In the genomic region with DNA sequence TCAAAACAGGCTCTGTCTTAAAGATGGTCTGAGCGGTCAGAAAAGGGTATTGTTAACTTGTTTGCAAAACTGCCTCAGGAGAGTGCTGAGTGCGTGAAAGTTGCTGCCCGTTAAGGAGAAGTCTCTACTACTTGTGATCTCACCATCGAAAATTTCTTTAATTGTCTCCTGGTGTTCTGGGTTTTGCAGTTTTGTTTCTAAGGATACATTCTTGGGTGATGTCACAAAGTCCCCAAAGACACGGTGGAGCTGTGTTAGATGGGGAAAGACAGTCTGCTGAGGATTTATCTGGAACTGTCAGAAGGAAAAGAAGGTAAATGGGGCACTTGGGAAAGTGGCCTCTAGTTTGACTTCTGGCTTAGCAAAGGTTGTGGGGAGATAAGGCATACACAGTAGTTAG, we compare ENCODE assay signal across 11 mouse cellular contexts.
DNase-seq lines count a peak whose midpoint lies in the region; ATAC-seq and TF ChIP-seq lines count a peak whose summit lies in the region.
"Had no signal": no experiment of that assay in that cellular context is flagged by ENCODE, and none has a peak within 500 bp of the region (broad histone marks: within the 10 kb centered on the region; RNA-seq: fewer than 3 reads in every experiment).

No protein-coding gene starts in this region.

- no peak for DNase-seq in lung, adult 18-20 months
- peak; percentile 30 for DNase-seq in embryonic facial prominence, embryonic 11.5 days (ENCODE audit: low spot score)
- no peak for DNase-seq in limb, embryonic 10.5 days (ENCODE audit: low spot score)
- no peak for DNase-seq in stomach, postnatal 0 days (ENCODE audit: low spot score)
- DNase-seq in right cerebral cortex, postnatal 25 days = no peak
- DNase-seq in cerebellum, postnatal 25 days = no peak
- DNase-seq: kidney, adult 9 months; left cerebral cortex, postnatal 4 days had no signal

- H3K9ac ChIP-seq in lung, embryonic 16.5 days (ENCODE audit: low read length) = no peak overlapping the region
- H3K9ac ChIP-seq in embryonic facial prominence, embryonic 11.5 days (replicated peaks; ENCODE audit: low read length) = no peak overlapping the region
- H3K9ac ChIP-seq in stomach, postnatal 0 days (ENCODE audit: low read length) = no peak overlapping the region
- H3K9ac ChIP-seq: midbrain, embryonic 12.5 days had no signal

- no peak for TF ChIP-seq EP300 in stomach, postnatal 0 days (optimal IDR thresholded peaks at IDR 0.05)

- H3K4me2 ChIP-seq in lung, embryonic 16.5 days (ENCODE audit: low read depth, low read length) = no peak overlapping the region
- no peak overlapping the region for H3K4me2 ChIP-seq in embryonic facial prominence, embryonic 11.5 days (ENCODE audit: low read depth, low read length)
- H3K4me2 ChIP-seq in stomach, postnatal 0 days (replicated peaks; ENCODE audit: low read depth) = no peak overlapping the region
- H3K4me2 ChIP-seq: midbrain, embryonic 12.5 days had no signal

- H3K27me3 ChIP-seq in lung, embryonic 16.5 days (ENCODE audit: control insufficient read depth, insufficient read depth, low read depth, low read length) = no peaks in the 10 kb centered on the region
- no peaks in the 10 kb centered on the region for H3K27me3 ChIP-seq in embryonic facial prominence, embryonic 11.5 days (ENCODE audit: control insufficient read depth, insufficient read depth, low read length)
- H3K27me3 ChIP-seq in limb, embryonic 10.5 days (ENCODE audit: low read depth, poor library complexity, severe bottlenecking) = peaks cover 4% of the 10 kb centered on the region; the same call in 1 of the 2 replicates
- no peaks in the 10 kb centered on the region for H3K27me3 ChIP-seq in stomach, postnatal 0 days (ENCODE audit: control insufficient read depth, insufficient read depth, low read length)

- ATAC-seq in lung, embryonic 16.5 days (ENCODE audit: low read depth) = no peak
- ATAC-seq in embryonic facial prominence, embryonic 11.5 days (replicated peaks; ENCODE audit: insufficient number of reproducible peaks, low FRiP score, low TSS enrichment, low read depth) = no peak
- no peak for ATAC-seq in stomach, postnatal 0 days (ENCODE audit: low FRiP score, low TSS enrichment)

- H3K36me3 ChIP-seq in lung, embryonic 16.5 days (ENCODE audit: control insufficient read depth, insufficient read depth, low read length) = no peaks in the 10 kb centered on the region
- no peaks in the 10 kb centered on the region for H3K36me3 ChIP-seq in embryonic facial prominence, embryonic 11.5 days (replicated peaks; ENCODE audit: control insufficient read depth, insufficient read depth, low read depth, low read length)
- no peaks in the 10 kb centered on the region for H3K36me3 ChIP-seq in limb, embryonic 10.5 days
- no peaks in the 10 kb centered on the region for H3K36me3 ChIP-seq in stomach, postnatal 0 days (ENCODE audit: control insufficient read depth, insufficient read depth, low read length)
- H3K36me3 ChIP-seq: midbrain, embryonic 12.5 days had no signal

- TF ChIP-seq CTCF in stomach, postnatal 0 days (IDR thresholded peaks at IDR 0.05; ENCODE audit: low read depth) = no peak

- H3K4me1 ChIP-seq in lung, embryonic 16.5 days (replicated peaks; ENCODE audit: control insufficient read depth, insufficient read depth, low read length) = peaks cover 9% of the 10 kb centered on the region
- no peaks in the 10 kb centered on the region for H3K4me1 ChIP-seq in embryonic facial prominence, embryonic 11.5 days (ENCODE audit: control insufficient read depth, insufficient read depth, low read length)
- H3K4me1 ChIP-seq in limb, embryonic 10.5 days = peaks cover 38% of the 10 kb centered on the region
- H3K4me1 ChIP-seq in stomach, postnatal 0 days (replicated peaks; ENCODE audit: control insufficient read depth, insufficient read depth) = peaks cover 3% of the 10 kb centered on the region

- H3K9me3 ChIP-seq in lung, embryonic 16.5 days (ENCODE audit: control insufficient read depth, low read length) = no peaks in the 10 kb centered on the region
- no peaks in the 10 kb centered on the region for H3K9me3 ChIP-seq in embryonic facial prominence, embryonic 11.5 days (replicated peaks; ENCODE audit: control insufficient read depth, low read length)
- H3K9me3 ChIP-seq in limb, embryonic 10.5 days (replicated peaks) = no peaks in the 10 kb centered on the region
- H3K9me3 ChIP-seq in stomach, postnatal 0 days (ENCODE audit: control insufficient read depth, low read length) = no peaks in the 10 kb centered on the region
- H3K9me3 ChIP-seq: midbrain, embryonic 12.5 days had no signal

- H3K27ac ChIP-seq in lung, embryonic 16.5 days (ENCODE audit: low read length) = peak overlapping the region; percentile 3; the same call in 1 of the 2 replicates
- no peak overlapping the region for H3K27ac ChIP-seq in embryonic facial prominence, embryonic 11.5 days (replicated peaks; ENCODE audit: low read depth, low read length)
- H3K27ac ChIP-seq in limb, embryonic 10.5 days = peak overlapping the region; percentile 43; the same call in 1 of the 2 replicates
- H3K27ac ChIP-seq in stomach, postnatal 0 days (replicated peaks) = peak overlapping the region; percentile 20; the same call in 1 of the 2 replicates
- H3K27ac ChIP-seq: midbrain, embryonic 12.5 days had no signal

- 32% methylated on average over 5 of the region's 5 CpGs for WGBS in lung, embryonic 16.5 days
- 49% methylated on average over 5 of the region's 5 CpGs for WGBS in embryonic facial prominence, embryonic 11.5 days
- 58% methylated on average over 5 of the region's 5 CpGs for WGBS in limb, embryonic 10.5 days
- 46% methylated on average over 5 of the region's 5 CpGs for WGBS in stomach, postnatal 0 days

- no peak overlapping the region for H3K4me3 ChIP-seq in lung, embryonic 16.5 days (ENCODE audit: low read length)
- H3K4me3 ChIP-seq in embryonic facial prominence, embryonic 11.5 days (ENCODE audit: low read depth, low read length) = no peak overlapping the region
- H3K4me3 ChIP-seq in limb, embryonic 10.5 days = no peak overlapping the region
- no peak overlapping the region for H3K4me3 ChIP-seq in stomach, postnatal 0 days (ENCODE audit: low read depth, low read length)
- H3K4me3 ChIP-seq: erythroblast, embryonic 14.5 days; midbrain, embryonic 12.5 days had no signal
